Mouse (Mus musculus): ENCODE data around the gene Zfp729b.

Gene Zfp729b

DNA sequence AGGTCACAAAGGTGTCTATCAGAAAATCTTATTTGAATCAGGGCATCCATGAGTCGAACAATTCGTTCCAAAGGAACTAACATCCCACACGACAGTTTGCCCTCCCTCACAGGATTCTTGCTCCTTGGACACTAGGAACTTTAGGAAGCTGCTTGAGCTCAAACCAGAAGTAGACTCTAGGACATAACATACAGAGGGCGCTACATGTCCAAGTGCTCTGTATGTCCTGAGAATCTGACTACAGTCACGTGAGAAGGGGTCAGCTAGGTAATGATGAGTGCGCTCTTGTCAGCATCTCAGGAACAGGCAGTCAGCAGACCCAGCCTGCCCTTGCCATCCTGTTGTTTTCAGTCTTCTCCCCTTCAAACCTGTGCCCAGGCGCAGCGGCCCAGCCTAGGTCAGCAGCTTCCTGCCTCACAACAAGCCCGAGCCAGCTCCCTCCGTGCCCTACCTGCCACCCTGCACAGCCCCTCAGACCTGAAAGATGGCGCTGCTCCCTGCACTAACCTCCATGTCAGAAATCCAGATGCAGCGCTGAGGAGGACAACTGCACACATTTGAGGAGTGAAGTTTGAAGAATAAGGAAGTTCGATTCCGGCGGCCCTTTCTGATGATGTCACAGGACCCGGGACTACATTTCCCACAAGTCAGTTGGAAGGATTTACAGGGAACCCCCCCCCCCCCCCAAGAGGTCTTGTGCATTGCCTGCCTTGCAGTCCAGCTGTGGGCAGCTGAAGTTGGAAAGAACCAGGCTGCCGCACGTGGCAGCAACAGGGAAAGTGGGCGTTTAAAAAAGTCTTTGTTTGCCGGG lies at the start of gene Zfp729b:
TSS of gene Zfp729b (minus strand) at position 642 of the 811 bp plus-strand sequence.
- DNase-seq (ENCODE audit: inconsistent age in 2 of 2, low spot score in 1 of 2), result peak; percentile 86 to 96

DNA sequence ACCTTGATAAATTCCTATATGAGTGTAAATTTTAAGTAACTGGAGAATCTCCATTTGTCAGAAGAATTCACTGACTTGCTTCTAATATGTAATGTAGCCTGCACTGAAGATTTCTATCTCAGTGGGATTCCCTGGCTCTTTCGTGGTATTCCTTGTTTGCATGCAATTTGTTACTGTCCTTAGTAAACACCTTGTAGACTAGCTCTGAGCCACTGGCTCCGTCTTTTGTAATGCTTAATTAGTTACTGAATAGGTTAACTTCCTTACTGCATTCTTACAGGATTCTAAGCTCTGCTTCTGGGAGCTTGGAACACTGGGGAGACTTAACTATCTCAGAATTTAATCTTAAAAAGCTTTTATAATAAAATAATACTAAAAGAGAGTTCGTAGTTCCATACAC lies 43.0 kb upstream of the Zfp729b start:
- no peak for DNase-seq (ENCODE audit: inconsistent age in 2 of 2, low spot score in 1 of 2)

- DNase-seq (ENCODE audit: inconsistent age in 2 of 2, low spot score in 1 of 2), result peak; percentile 86 to 96
Measured at GRCm38 (mm10) chr13:67637294-67638007, 27.9 kb upstream of the Zfp729b start, which contains the start of the genes Gm49345 and Zfp729a. Gm49345 (minus strand) TSS chr13:67637769. Zfp729a (minus strand) TSS chr13:67637791.

DNA sequence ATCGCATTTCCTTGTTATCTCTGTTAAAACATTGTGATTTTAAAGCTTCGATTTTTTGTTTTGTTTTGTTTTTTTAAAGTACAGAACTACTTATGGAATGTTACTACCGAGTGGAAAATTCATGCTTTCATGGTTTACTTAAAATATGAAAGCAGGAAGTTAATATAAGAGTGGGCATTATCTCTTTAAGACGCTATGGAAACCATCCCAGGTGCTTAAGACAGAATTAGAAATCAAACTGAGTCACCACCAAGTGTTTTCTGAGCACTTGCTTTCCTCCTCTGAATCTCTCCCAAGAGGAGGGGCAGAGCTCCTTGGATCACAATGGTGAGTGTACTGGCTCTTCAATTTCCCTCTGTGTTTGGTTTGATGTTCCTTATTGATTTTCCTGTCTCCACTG lies 601 bp upstream of the Zfp729b start:
- DNase-seq (ENCODE audit: inconsistent age in 2 of 2, low spot score in 1 of 2), result peak in 1 of 2 experiments; percentile 42

- DNase-seq (ENCODE audit: inconsistent age in 2 of 2, low spot score in 1 of 2), result no peak
Measured at GRCm38 (mm10) chr13:67572591-67573189, 36.8 kb downstream of the Zfp729b start.

DNA sequence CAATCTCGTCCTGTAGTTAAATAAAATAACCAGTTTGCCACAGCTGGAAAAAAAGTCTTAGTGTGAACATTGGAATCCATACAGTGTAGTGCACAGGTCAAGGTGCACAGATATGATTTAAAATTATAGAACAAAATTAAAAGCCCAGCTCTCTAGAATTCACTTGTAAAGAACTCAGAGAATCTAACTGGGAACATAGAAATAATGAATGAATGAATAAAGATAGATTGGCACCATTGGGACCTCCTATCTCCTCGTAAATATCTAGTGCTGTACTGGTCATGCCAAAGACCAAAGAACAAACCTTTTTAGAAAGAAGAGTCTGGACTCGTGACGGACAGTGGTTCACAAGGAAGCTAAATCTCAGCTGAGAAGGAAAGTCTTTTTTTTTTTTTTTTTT lies 55.8 kb downstream of the Zfp729b start, which contains the start of gene Zfp748:
TSS of gene Zfp748 (minus strand) at position 101 of the 400 bp plus-strand sequence.
- no peak for DNase-seq (ENCODE audit: inconsistent age in 2 of 2, low spot score in 1 of 2)

GRCm38 (mm10) chr13:67552505-67553346 lies 56.8 kb downstream of the Zfp729b start:
- peak; percentile 88 to 96 for DNase-seq (ENCODE audit: inconsistent age in 2 of 2, low spot score in 1 of 2)

DNA sequence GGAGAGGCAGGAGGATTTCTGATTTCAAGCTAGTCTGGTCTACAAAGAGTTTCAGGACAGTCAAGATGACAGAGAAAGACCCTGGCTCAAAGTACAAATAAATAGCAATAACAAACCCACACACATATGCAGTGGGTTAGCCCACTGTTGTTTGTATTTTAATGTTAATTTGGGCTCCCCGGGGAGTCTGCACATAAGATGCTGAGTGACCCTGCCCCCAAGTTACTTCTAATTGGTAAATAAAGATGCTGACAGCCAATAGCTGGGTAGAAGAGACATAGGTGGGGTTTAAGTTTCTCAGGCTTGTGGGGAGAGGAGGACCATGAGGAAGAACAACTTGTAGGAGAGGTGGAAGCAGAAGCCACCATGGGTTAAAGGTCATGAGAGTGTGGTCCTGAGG lies 63.6 kb downstream of the Zfp729b start:
- no peak for DNase-seq (ENCODE audit: inconsistent age in 2 of 2, low spot score in 1 of 2)

All from adrenal gland, adult (tissue).